Mouse (Mus musculus): ENCODE measurements around the gene Pmp22.
A peak's percentile ranks its signal among the peaks of the same experiment; 100 is the strongest.

The Pmp22 gene

GRCm38 (mm10) chr11:63128784-63129183 is at the start of gene Pmp22:
Gene Pmp22, plus strand, starts transcription at chr11:63128982.
- no peak for DNase-seq (ENCODE audit: extremely low read depth, insufficient read length, low spot score)

DNA sequence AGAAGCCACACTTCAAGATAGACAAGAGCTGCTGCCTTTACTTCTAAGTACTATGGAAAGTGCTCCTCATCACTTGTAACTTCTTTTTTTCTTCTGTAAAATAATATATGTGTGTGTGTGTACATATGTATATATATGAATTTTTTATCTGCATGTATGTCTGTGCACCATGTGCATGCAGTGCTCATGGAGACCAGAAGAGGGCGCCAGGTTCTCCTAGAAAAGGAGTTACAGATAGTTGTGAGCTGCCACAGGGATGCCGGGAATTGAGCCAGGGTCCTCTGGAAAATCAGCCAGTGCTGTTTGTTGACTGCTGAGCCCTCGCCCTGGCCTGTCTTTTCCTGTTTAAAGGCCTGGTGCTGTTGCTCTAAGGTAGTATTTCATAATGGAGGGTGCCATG is 44.2 kb upstream of the Pmp22 start:
- DNase-seq (ENCODE audit: extremely low read depth, insufficient read length, low spot score): no peak

DNA sequence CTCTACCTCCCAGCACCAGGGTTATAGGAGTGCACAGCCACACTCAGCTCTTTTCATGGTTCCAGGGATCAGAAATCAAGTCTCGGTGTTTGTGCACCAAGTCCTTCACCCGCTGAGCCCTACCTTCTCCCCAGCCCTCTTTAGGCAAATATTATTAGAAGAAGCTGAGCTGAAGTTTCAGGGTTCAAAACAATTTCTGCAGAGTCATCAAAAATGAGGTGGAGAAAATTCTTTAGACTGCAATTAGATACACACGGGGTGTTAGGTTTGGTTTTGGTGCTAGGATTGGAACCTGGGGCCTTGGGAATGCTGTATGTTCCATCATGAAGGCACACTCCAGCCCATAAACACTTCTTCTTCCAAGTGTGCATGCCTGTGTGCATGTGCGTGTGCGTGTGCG is 40.1 kb upstream of the Pmp22 start:
- DNase-seq (ENCODE audit: extremely low read depth, insufficient read length, low spot score): no peak

GRCm38 (mm10) chr11:63090210-63090609 is 38.6 kb upstream of the Pmp22 start:
- no peak for DNase-seq (ENCODE audit: extremely low read depth, insufficient read length, low spot score)

DNA sequence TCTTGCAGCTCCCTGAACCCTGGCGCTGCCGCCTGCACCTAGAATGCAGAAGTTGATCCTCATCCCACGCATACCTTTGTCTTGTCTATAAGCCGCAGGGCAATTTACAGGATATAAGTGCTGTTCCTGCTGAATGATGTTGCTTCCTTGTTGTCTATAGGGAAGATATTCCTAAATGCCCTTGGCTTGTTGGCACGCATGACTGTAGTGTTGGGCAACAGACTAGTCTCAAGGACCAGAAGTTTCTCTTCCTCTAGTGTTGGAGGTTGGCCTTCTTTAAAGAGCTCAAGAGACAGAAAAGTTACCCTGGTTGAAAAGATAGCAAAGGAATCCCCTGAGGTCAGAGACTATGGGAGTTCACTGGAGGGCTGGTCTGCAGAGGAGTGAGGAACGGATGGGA is 37.8 kb upstream of the Pmp22 start:
- DNase-seq (ENCODE audit: extremely low read depth, insufficient read length, low spot score): no peak

- DNase-seq (ENCODE audit: extremely low read depth, insufficient read length, low spot score): no peak
These were observed 36.5 kb upstream of the Pmp22 start for GRCm38 (mm10) chr11:63092271-63092670.

DNA sequence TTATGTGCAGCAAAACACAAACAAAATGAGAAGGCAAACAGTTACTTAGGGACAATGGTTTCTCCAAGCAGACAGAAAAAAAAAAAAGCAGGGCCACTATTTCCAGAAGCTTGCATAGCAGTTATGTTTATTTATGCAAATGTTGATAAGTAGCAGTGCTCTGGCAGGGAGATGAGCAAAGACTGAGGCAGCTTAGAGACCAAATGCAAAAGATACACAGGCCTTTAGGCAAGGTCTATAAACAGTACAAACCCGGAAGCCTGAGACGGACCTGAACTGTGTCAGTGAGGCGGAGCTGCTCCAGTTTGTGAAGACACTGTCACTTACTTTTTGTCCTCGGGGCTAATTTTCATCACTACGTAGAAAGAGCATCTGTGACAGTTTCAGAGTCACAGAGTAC is 35.2 kb upstream of the Pmp22 start:
- DNase-seq (ENCODE audit: extremely low read depth, insufficient read length, low spot score): no peak

DNA sequence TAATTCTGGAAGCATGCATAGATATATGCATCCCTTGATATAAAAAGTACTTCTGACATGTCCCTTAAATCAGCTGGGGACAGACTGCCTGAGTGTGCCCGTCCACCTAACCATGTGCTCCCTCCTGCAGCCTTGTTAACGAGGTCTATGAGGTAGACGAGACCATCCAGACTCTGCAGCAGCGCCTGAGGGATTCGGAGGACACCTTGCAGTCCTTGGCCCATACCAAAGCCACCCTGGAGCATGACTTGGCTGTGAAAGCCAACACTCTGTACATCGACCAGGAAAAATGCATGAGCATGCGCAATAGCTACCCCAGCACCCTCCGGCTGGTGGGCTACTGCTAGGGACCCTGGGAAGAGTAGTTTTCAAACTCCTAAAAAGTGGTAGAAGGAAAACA is 34.3 kb upstream of the Pmp22 start:
- DNase-seq (ENCODE audit: extremely low read depth, insufficient read length, low spot score): no peak

- no peak for DNase-seq (ENCODE audit: extremely low read depth, insufficient read length, low spot score)
These were observed 30.8 kb upstream of the Pmp22 start for GRCm38 (mm10) chr11:63098016-63098415.

DNA sequence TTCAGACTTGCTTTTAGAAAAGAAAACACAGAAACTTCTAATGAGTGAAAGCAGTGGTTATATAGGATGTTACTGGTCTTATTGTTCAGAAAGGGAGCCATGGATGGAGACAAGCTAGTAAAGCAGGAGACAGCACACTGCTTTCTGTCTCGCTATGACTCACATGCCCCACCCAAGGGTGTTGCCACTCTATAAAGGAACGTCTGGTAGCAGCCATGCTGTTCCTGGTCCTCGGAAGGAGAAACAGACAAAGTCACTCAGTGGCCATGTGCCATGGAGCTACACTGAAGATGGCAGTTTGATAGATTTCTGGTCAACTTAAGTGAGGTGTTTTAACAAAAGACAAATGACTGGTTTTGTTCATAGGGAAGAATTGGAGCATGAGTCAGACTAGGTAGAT is 29.4 kb upstream of the Pmp22 start:
- DNase-seq (ENCODE audit: extremely low read depth, insufficient read length, low spot score): peak; percentile 27

GRCm38 (mm10) chr11:63103256-63103655 is 25.5 kb upstream of the Pmp22 start:
- DNase-seq (ENCODE audit: extremely low read depth, insufficient read length, low spot score): no peak

DNA sequence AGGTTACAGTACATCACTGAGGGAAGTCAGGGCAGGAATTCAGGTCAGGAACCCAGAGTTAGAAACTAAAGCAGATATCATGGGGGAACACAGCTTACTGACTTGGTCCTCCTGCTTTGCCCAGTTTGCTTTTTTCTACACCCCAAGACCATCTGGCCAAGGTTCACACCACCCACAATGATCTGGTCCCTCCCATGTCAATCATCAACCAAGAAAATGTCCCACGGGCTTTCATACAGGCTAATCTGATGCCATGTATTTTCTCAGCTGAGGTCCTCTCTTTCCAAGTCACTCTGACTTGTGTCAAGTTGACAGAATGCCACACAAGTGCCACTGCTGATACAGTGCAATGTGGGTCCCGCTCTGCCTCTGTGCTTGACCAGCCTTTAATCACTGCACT is 24.8 kb upstream of the Pmp22 start:
- DNase-seq (ENCODE audit: extremely low read depth, insufficient read length, low spot score): no peak

- no peak for DNase-seq (ENCODE audit: extremely low read depth, insufficient read length, low spot score)
These were observed 19.5 kb upstream of the Pmp22 start for GRCm38 (mm10) chr11:63109230-63109775.

- no peak for DNase-seq (ENCODE audit: extremely low read depth, insufficient read length, low spot score)
These were observed 18.5 kb upstream of the Pmp22 start for GRCm38 (mm10) chr11:63110329-63110728.

GRCm38 (mm10) chr11:63114807-63115641 is 13.8 kb upstream of the Pmp22 start:
- DNase-seq (ENCODE audit: extremely low read depth, insufficient read length, low spot score): peak; percentile 86

DNA sequence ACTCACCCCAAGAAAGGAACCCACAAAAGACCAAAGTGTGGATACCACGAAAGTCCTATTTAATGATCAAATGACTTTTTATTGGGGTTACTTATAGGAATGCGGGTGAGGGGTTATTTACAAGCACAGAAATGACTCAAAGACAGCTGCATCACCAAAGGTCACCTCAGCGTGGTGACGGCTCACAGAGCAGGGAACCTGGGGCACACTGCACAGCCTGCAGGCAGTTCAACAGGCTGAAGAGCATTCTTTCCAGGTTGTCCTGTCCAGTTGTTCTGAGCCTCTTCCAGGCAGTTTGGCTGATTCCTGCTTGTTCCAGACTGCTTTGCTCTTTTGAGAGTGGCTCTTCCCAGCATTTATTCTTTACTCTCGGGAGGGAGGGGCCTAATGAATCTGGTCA is 12.1 kb upstream of the Pmp22 start:
- no peak for DNase-seq (ENCODE audit: extremely low read depth, insufficient read length, low spot score)

- no peak for DNase-seq (ENCODE audit: extremely low read depth, insufficient read length, low spot score)
These were observed 11.5 kb upstream of the Pmp22 start for GRCm38 (mm10) chr11:63117266-63117665.

DNA sequence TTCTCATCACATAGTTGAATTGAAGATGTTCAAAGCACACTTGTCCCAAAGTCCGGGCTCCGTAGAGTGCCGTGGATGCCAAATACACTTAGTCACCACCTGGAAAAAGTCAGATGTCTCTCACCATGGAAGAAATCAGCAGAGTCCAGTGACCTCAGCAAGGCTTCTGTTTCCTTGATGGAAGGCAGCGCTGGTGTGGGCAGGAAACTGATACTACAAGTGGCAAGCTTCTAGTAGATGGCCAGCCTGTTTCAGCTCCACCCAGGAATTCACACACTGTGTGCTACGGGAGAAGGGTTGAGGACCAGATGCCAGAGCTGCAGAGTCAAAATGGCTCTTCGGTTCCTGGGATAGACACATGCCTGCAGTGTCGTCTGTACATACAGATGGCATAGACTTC is 9.0 kb upstream of the Pmp22 start:
- no peak for DNase-seq (ENCODE audit: extremely low read depth, insufficient read length, low spot score)

DNA sequence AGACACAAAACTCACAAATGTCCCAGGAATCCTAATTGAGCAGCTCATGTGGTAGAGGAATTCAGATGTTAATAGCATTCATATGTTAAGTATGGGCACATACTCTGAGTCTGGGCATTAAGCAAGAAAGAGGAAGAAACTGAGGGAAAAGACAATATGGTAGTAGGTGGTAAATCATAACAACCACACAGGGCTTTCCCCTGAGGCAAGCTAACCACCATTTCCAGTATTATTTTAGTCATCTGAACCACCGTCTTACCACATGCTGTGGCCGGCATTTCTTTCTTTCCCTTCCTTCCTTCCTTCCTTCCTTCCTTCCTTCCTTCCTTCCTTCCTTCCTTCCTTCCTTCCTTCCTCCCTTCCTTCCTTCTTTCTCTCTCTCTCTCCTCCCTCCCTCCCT is 6.5 kb upstream of the Pmp22 start:
- no peak for DNase-seq (ENCODE audit: extremely low read depth, insufficient read length, low spot score)

GRCm38 (mm10) chr11:63122776-63123350 is 5.9 kb upstream of the Pmp22 start:
- no peak for DNase-seq (ENCODE audit: extremely low read depth, insufficient read length, low spot score)

DNA sequence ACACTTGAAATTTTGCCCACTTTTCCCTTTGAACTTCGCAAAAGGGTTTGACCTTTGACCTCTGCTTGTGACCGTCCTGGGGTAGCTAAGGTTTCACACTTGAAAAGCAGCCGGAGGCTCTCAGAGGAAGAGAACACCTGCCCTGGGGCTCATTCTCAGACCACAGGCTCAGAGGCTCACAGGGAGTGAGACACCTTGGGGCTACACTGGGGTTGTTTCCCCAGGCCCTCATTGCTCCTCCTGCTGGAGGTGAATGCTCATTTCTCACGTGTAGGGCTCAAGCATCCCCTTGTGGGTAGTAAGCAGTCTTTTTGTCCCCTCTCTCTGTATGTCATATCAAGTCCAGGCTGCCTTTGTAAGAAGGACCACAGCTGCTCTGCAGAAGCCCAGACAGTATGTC is 4.5 kb upstream of the Pmp22 start:
- no peak for DNase-seq (ENCODE audit: extremely low read depth, insufficient read length, low spot score)

DNA sequence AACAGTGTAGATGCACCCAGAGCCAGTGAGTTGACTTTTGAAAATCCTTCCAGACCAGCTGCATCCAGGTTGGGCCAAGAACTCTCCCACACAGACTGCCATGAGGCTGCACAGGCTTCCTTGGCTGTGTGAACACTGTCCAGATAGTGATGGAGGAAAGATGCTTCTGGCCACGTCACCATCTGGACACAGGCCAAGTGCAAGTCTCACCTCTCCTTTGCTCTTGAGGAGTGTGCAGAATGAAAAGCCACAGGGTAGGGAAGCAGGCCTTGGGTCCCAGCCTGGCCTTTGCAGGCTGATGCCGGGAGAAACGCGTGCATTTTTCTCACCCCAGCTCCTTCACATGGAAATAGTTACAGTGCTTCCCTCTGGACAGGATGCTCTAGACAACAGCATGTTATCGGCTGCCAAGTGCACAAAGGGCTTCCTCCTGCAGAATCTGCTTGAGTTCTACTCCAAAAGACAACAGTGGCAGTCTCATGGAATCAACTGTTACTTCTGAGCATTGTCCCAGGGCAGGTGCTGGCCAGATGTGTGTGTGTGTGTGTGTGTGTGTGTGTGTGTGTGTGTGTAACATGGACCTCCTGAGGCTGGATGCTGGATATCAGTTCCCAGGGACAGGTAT is 2.8 kb upstream of the Pmp22 start:
- DNase-seq (ENCODE audit: extremely low read depth, insufficient read length, low spot score): no peak

Measured in 3134 (cell line).